ENCODE assay signal across 8 mouse cellular contexts in genomic region chr1:160791381-160792155, GRCm38 (mm10). TPM values are rescaled to one million over a fixed set of nuclear protein-coding genes. Genes with fewer than 3 reads are reported as not detected.
DNase-seq lines count a peak whose midpoint lies in the region; ATAC-seq and TF ChIP-seq lines count a peak whose summit lies in the region.

No protein-coding gene starts in this region.

- peak overlapping the region; percentile 99 for H3K4me2 ChIP-seq in kidney, embryonic 16.5 days (replicated peaks; ENCODE audit: low read depth, low read length)
- H3K4me2 ChIP-seq in hindbrain, embryonic 15.5 days = peak overlapping the region; percentile 76

- TF ChIP-seq POLR2A in ES-Bruce4 (IDR thresholded peaks at IDR 0.05; ENCODE audit: insufficient read depth, low read length) = no peak

- TF ChIP-seq CTCF in ES-Bruce4 (IDR thresholded peaks at IDR 0.05; ENCODE audit: low read depth, low read length) = no peak

- peak; percentile 52 for ATAC-seq in kidney, embryonic 16.5 days (ENCODE audit: low FRiP score, low TSS enrichment)
- ATAC-seq in hindbrain, embryonic 15.5 days (ENCODE audit: low FRiP score, low read depth) = no peak
- ATAC-seq in megakaryocyte-erythroid progenitor cell, adult 5-6 weeks (replicated peaks; ENCODE audit: low FRiP score, low TSS enrichment, poor library complexity, severe bottlenecking) = peak; percentile 16

- no peaks in the 10 kb centered on the region for H3K9me3 ChIP-seq in kidney, embryonic 16.5 days (ENCODE audit: low read length)
- H3K9me3 ChIP-seq in ES-Bruce4 (replicated peaks; ENCODE audit: control insufficient read depth, insufficient read depth, low read length, poor library complexity, severe bottlenecking) = no peaks in the 10 kb centered on the region
- no peaks in the 10 kb centered on the region for H3K9me3 ChIP-seq in forebrain, embryonic 10.5 days
- no peaks in the 10 kb centered on the region for H3K9me3 ChIP-seq in hindbrain, embryonic 15.5 days

- H3K27me3 ChIP-seq in kidney, embryonic 16.5 days (ENCODE audit: insufficient read depth, low read length) = no peaks in the 10 kb centered on the region
- H3K27me3 ChIP-seq in ES-Bruce4 (ENCODE audit: control insufficient read depth, insufficient read depth, low read length, poor library complexity, severe bottlenecking) = peaks cover 1% of the 10 kb centered on the region; the same call in 1 of the 2 replicates
- H3K27me3 ChIP-seq in forebrain, embryonic 10.5 days (ENCODE audit: poor library complexity, severe bottlenecking) = no peaks in the 10 kb centered on the region
- H3K27me3 ChIP-seq in hindbrain, embryonic 15.5 days = no peaks in the 10 kb centered on the region

- no peak for TF ChIP-seq EP300 in ES-Bruce4 (IDR thresholded peaks at IDR 0.05; ENCODE audit: insufficient read depth, low read depth, low read length)

- no peak overlapping the region for H3K27ac ChIP-seq in kidney, embryonic 16.5 days (ENCODE audit: low read length)
- no peak overlapping the region for H3K27ac ChIP-seq in ES-Bruce4 (ENCODE audit: insufficient read depth, low read length)
- 0 out of 2 replicates have a peak overlapping the region, but pooled peaks have one; percentile 90 for H3K27ac ChIP-seq in forebrain, embryonic 10.5 days
- H3K27ac ChIP-seq in hindbrain, embryonic 15.5 days (replicated peaks) = no peak overlapping the region

- peak overlapping the region; percentile 77 for H3K4me3 ChIP-seq in kidney, embryonic 16.5 days (ENCODE audit: low read length)
- H3K4me3 ChIP-seq in ES-Bruce4 (ENCODE audit: low read depth, low read length) = peak overlapping the region; percentile 75
- H3K4me3 ChIP-seq in forebrain, embryonic 10.5 days = peak overlapping the region; percentile 85
- peak overlapping the region; percentile 95 for H3K4me3 ChIP-seq in hindbrain, embryonic 15.5 days

- DNase-seq in kidney, postnatal 10 days = no peak
- no peak for DNase-seq in forebrain, embryonic 10.5 days (ENCODE audit: extremely low spot score, low spot score)
- DNase-seq in yolk sac, embryonic 10.5 days (ENCODE audit: low spot score) = no peak
- no peak for DNase-seq in layer of hippocampus, adult 9-11 months

- peaks cover 8% of the 10 kb centered on the region; the same call in 1 of the 2 replicates for H3K4me1 ChIP-seq in kidney, embryonic 16.5 days (ENCODE audit: insufficient read depth, low read length)
- H3K4me1 ChIP-seq in ES-Bruce4 (ENCODE audit: control insufficient read depth, insufficient read depth, low read length) = no peaks in the 10 kb centered on the region
- H3K4me1 ChIP-seq in forebrain, embryonic 10.5 days = peaks cover 8% of the 10 kb centered on the region
- peaks cover 10% of the 10 kb centered on the region for H3K4me1 ChIP-seq in hindbrain, embryonic 15.5 days (replicated peaks)

- no peaks in the 10 kb centered on the region for H3K36me3 ChIP-seq in kidney, embryonic 16.5 days (ENCODE audit: insufficient read depth, low read length)
- no peaks in the 10 kb centered on the region for H3K36me3 ChIP-seq in ES-Bruce4 (ENCODE audit: control insufficient read depth, insufficient read depth, low read length, poor library complexity, severe bottlenecking)
- no peaks in the 10 kb centered on the region for H3K36me3 ChIP-seq in forebrain, embryonic 10.5 days (replicated peaks)
- no peaks in the 10 kb centered on the region for H3K36me3 ChIP-seq in hindbrain, embryonic 15.5 days

- peak overlapping the region; percentile 79 for H3K9ac ChIP-seq in kidney, embryonic 16.5 days (replicated peaks; ENCODE audit: low read length)
- H3K9ac ChIP-seq in ES-Bruce4 (ENCODE audit: low read depth, poor library complexity, severe bottlenecking) = peak overlapping the region; percentile 90
- peak overlapping the region; percentile 86 for H3K9ac ChIP-seq in hindbrain, embryonic 15.5 days

- WGBS in kidney, embryonic 16.5 days = 8% methylated on average over 20 of the region's 20 CpGs
- WGBS in forebrain, embryonic 10.5 days = 10% methylated on average over 20 of the region's 20 CpGs
- WGBS in hindbrain, embryonic 15.5 days = 9% methylated on average over 20 of the region's 20 CpGs

RNA-seq across cellular contexts. Expression of gene Rabgap1l, which starts 1.4 kb away (rescaled TPM):
- polyA plus RNA-seq in kidney, embryonic 16.5 days (2015; fragmentation: Nextera tagmentation; extraction: Ambion mirVana) = 11.4 TPM in 2 replicates
- polyA plus RNA-seq in ES-Bruce4 (2011; ENCODE audit: insufficient read depth, insufficient read length, low read depth, missing spikeins) = 29.8 and 37.1 TPM in 2 replicates
- polyA plus RNA-seq in forebrain, embryonic 10.5 days (2016; fragmentation: Nextera tagmentation; extraction: Ambion mirVana) = 8.7 and 9.8 TPM in 2 replicates
- 28.3 and 30.3 TPM in 2 replicates for polyA plus RNA-seq in hindbrain, embryonic 15.5 days (2015; fragmentation: Nextera tagmentation; extraction: Ambion mirVana)
- total RNA-seq in megakaryocyte-erythroid progenitor cell, adult 5-6 weeks (2014; fragmentation: Nextera tagmentation) = 124 and 164 TPM in 2 replicates
- 256 and 334 TPM in 2 replicates for total RNA-seq in megakaryocyte-erythroid progenitor cell, adult 5-6 weeks (2017)
